Mouse (Mus musculus) neural tube, embryonic 11.5 days (tissue): ENCODE results near the gene Coa7. TPM values are rescaled to one million over a fixed set of nuclear protein-coding genes. Genes with fewer than 3 reads are reported as not detected.
A peak's percentile ranks its signal among the peaks of the same experiment; 100 is the strongest.

Source experiments
- ATAC-seq: fragments of 200-750 bp; cut with Nextera tagmentation; 2 replicates; pipeline ENCODE4 v1.8.0; 2017; ENCODE audit warnings: moderate number of reproducible peaks, mild to moderate bottlenecking, moderate TSS enrichment, moderate library complexity; ENCODE audit not compliant: insufficient read depth, low FRiP score, low TSS enrichment
- DNase-seq: peaks from one replicate; pipeline ENCODE4 v3.0.0-alpha.2; 2015; ENCODE audit warnings: low spot score
- H3K27ac ChIP-seq: fragments of 300-500 bp; sonication (generic); 2 replicates; pipeline ENCODE4 v1.5.1; 2014; ENCODE audit warnings: low read depth, mild to moderate bottlenecking, low read length
- H3K27me3 ChIP-seq: fragments of 300-500 bp; sonication (generic); 2 replicates; pipeline ENCODE4 v1.6.1; 2014; ENCODE audit warnings: mild to moderate bottlenecking, low read length, mixed read lengths; ENCODE audit not compliant: control insufficient read depth, insufficient read depth
- H3K36me3 ChIP-seq: fragments of 300-500 bp; sonication (generic); 2 replicates; pipeline ENCODE4 v1.6.1; 2014; ENCODE audit warnings: mild to moderate bottlenecking, low read length, moderate library complexity, mixed read lengths; ENCODE audit not compliant: control insufficient read depth, insufficient read depth
- H3K4me1 ChIP-seq: fragments of 300-500 bp; sonication (generic); 2 replicates; pipeline ENCODE4 v1.6.1; 2014; ENCODE audit warnings: low read length, mixed read lengths; ENCODE audit not compliant: control insufficient read depth, insufficient read depth
- H3K4me2 ChIP-seq: fragments of 300-500 bp; sonication (generic); 2 replicates; pipeline ENCODE4 v1.6.1; 2014; ENCODE audit warnings: low read depth, mild to moderate bottlenecking, moderate library complexity
- H3K4me3 ChIP-seq: fragments of 300-500 bp; sonication (generic); 2 replicates; pipeline ENCODE4 v1.5.1; 2014; ENCODE audit warnings: low read depth, low read length
- H3K9ac ChIP-seq: fragments of 300-500 bp; sonication (generic); 2 replicates; pipeline ENCODE4 v1.6.1; 2014; ENCODE audit warnings: mild to moderate bottlenecking, low read length
- H3K9me3 ChIP-seq: fragments of 300-500 bp; sonication (generic); 2 replicates; pipeline ENCODE4 v1.6.1; 2016; ENCODE audit warnings: low read length; ENCODE audit not compliant: control insufficient read depth
- WGBS: fragments of 180-500 bp; shearing (Covaris S2); extraction: QIAGEN DNeasy Blood & Tissue Kit; methylation state at CpG from one replicate; pipeline ENCODE4 v1.1.7; 2014; 5-methylcytosine and 5-hydroxymethylcytosine counted together
- polyA plus RNA-seq: library from polyadenylated mRNA; unstranded; fragments of >200 nt; fragmentation: Nextera tagmentation; extraction: Ambion mirVana; gene quantifications from 2 replicates; pipeline ENCODE4 v1.2.1, GENCODE M21; 2014

The Coa7 gene
- polyA plus RNA-seq, 1 experiment from 2014 or later, result 55.3 TPM

GRCm38 (mm10) chr4:108336765-108337164 lies 8.8 kb downstream of the Coa7 start:
- H3K36me3 ChIP-seq, result peaks cover 6% of the 10 kb centered on the region
- no peak overlapping the region for H3K4me3 ChIP-seq
- no peak for ATAC-seq
- DNase-seq, result no peak
- WGBS, result 78% methylated on average over 2 of the region's 2 CpGs
- no peak overlapping the region for H3K27ac ChIP-seq
- H3K9ac ChIP-seq, result no peak overlapping the region
- no peak overlapping the region for H3K4me2 ChIP-seq
- H3K27me3 ChIP-seq, result no peaks in the 10 kb centered on the region
- H3K9me3 ChIP-seq, result no peaks in the 10 kb centered on the region
- H3K4me1 ChIP-seq, result no peaks in the 10 kb centered on the region

GRCm38 (mm10) chr4:108337817-108338216 lies 9.9 kb downstream of the Coa7 start:
- 31% methylated on average over 3 of the region's 3 CpGs for WGBS
- DNase-seq, result no peak

DNA sequence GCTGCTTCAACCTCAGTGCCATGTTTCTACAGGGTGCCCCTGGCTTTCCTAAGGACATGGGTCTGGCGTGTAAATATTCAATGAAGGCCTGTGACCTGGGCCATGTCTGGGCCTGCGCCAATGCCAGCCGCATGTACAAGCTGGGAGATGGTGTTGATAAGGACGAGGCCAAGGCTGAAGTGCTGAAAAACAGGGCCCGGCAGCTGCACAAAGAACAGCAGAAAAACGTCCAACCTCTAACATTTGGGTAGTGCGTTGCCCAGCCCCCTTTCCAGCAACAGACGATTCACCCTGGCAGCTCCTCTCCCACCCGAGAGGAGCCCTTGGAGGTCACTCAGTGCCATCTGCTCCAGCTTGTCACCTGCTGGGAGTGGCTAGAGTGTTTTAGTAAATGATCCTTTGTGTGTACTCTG lies 10.4 kb downstream of the Coa7 start:
- ATAC-seq (no peak), DNase-seq (no peak)
- Histone ChIP-seq H3K9ac (no peak overlapping the region), H3K27me3 (no peaks in the 10 kb centered on the region), H3K36me3 (peaks cover 6% of the 10 kb centered on the region), H3K4me1 (no peaks in the 10 kb centered on the region), H3K27ac (no peak overlapping the region), H3K4me3 (no peak overlapping the region), H3K9me3 (no peaks in the 10 kb centered on the region), H3K4me2 (no peak overlapping the region)
- WGBS, result 56% methylated on average over 9 of the region's 9 CpGs

More at GRCm38 (mm10) chr4:108337817-108338216, 9.9 kb downstream of the Coa7 start:
- no peak overlapping the region for H3K4me2 ChIP-seq
- H3K4me1 ChIP-seq, result no peaks in the 10 kb centered on the region
- no peak overlapping the region for H3K4me3 ChIP-seq
- H3K9me3 ChIP-seq, result no peaks in the 10 kb centered on the region
- no peak overlapping the region for H3K27ac ChIP-seq
- H3K36me3 ChIP-seq, result peaks cover 6% of the 10 kb centered on the region
- no peaks in the 10 kb centered on the region for H3K27me3 ChIP-seq
- H3K9ac ChIP-seq, result no peak overlapping the region
- no peak for ATAC-seq

DNA sequence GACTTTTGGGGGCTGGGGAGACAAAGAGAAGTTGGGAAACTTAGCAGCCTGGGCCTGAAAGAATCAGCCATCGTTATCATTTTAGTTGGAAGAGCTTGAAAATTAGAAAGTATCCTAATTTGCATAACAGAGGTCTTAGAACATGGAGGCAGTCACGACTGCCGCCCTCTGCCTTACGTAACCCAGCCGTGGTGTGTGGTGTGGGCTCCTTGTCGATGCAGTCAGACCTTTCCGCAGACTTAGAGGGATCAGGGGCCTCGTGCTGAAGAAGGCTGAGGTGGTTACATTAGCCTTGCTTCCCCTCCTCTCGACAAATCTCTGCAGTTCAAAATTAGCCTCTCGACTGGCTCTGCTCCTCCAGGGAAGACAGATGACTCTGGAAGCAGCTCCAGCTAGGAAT lies 10.9 kb downstream of the Coa7 start:
- peaks cover 6% of the 10 kb centered on the region for H3K36me3 ChIP-seq
- no peaks in the 10 kb centered on the region for H3K9me3 ChIP-seq
- no peak overlapping the region for H3K4me2 ChIP-seq
- DNase-seq (no peak), ATAC-seq (0 out of 2 replicates have a peak, but pooled peaks have one; percentile 16)
- no peak overlapping the region for H3K4me3 ChIP-seq
- no peak overlapping the region for H3K9ac ChIP-seq
- H3K27me3 ChIP-seq, result no peaks in the 10 kb centered on the region
- WGBS, result 68% methylated on average over 10 of the region's 10 CpGs
- H3K27ac ChIP-seq, result peak overlapping the region; percentile 50; the same call in 1 of the 2 replicates
- no peaks in the 10 kb centered on the region for H3K4me1 ChIP-seq

DNA sequence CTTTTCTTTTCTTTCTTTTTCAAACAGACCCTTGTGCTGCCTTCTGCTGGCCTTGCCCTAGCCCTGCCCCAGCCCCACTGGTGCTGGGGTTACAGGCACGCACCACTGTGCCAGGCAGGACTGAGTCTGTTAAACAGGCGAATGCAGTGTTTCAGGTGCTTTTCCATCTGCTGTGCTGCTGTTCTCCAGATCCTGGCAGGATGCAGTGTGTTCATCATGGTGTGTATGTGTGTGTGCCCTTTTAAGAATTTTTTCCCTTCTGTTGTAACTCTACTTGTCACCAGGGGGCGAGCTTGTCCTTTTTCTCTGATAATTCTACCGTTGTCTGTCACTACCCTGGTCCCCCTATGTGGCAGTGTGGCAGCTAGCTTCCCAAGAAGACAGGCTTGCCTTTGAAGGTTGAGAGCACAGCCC lies 11.3 kb downstream of the Coa7 start:
- WGBS, result 22% methylated on average over 4 of the region's 4 CpGs
- DNase-seq (peak; percentile 78), ATAC-seq (peak; percentile 73)
- peak overlapping the region; percentile 50; the same call in 1 of the 2 replicates for H3K27ac ChIP-seq
- H3K4me1 ChIP-seq, result no peaks in the 10 kb centered on the region; the same call in 1 of the 2 replicates
- H3K4me2 ChIP-seq, result no peak overlapping the region
- H3K9ac ChIP-seq, result no peak overlapping the region
- no peak overlapping the region for H3K4me3 ChIP-seq
- peaks cover 6% of the 10 kb centered on the region for H3K36me3 ChIP-seq
- H3K27me3 ChIP-seq, result no peaks in the 10 kb centered on the region
- H3K9me3 ChIP-seq, result no peaks in the 10 kb centered on the region

- Histone ChIP-seq H3K4me1 (peaks cover 11% of the 10 kb centered on the region), H3K9ac (no peak overlapping the region), H3K27me3 (no peaks in the 10 kb centered on the region), H3K27ac (peak overlapping the region; percentile 1; the same call in 1 of the 2 replicates), H3K9me3 (no peaks in the 10 kb centered on the region), H3K4me2 (no peak overlapping the region), H3K36me3 (no peaks in the 10 kb centered on the region), H3K4me3 (no peak overlapping the region)
- WGBS, result 22% methylated on average over 7 of the region's 7 CpGs
- ATAC-seq (no peak), DNase-seq (no peak)
Measured at GRCm38 (mm10) chr4:108344631-108345083, 16.7 kb downstream of the Coa7 start.

GRCm38 (mm10) chr4:108345826-108346225 lies 17.9 kb downstream of the Coa7 start:
- Histone ChIP-seq H3K27ac (no peak overlapping the region; the same call in 1 of the 2 replicates), H3K4me2 (no peak overlapping the region), H3K4me1 (peaks cover 19% of the 10 kb centered on the region), H3K4me3 (no peak overlapping the region), H3K27me3 (no peaks in the 10 kb centered on the region), H3K9ac (no peak overlapping the region), H3K9me3 (no peaks in the 10 kb centered on the region), H3K36me3 (no peaks in the 10 kb centered on the region)
- WGBS, result 39% methylated on average over 5 of the region's 5 CpGs
- ATAC-seq (no peak), DNase-seq (no peak)

GRCm38 (mm10) chr4:108347111-108347510 lies 19.2 kb downstream of the Coa7 start:
- Histone ChIP-seq H3K36me3 (no peaks in the 10 kb centered on the region), H3K4me3 (no peak overlapping the region), H3K27ac (no peak overlapping the region), H3K9me3 (no peaks in the 10 kb centered on the region), H3K4me2 (no peak overlapping the region), H3K27me3 (no peaks in the 10 kb centered on the region), H3K4me1 (peaks cover 20% of the 10 kb centered on the region), H3K9ac (no peak overlapping the region)
- no peak for ATAC-seq
- no peak for DNase-seq
- WGBS, result 91% methylated on average over 5 of the region's 5 CpGs

DNA sequence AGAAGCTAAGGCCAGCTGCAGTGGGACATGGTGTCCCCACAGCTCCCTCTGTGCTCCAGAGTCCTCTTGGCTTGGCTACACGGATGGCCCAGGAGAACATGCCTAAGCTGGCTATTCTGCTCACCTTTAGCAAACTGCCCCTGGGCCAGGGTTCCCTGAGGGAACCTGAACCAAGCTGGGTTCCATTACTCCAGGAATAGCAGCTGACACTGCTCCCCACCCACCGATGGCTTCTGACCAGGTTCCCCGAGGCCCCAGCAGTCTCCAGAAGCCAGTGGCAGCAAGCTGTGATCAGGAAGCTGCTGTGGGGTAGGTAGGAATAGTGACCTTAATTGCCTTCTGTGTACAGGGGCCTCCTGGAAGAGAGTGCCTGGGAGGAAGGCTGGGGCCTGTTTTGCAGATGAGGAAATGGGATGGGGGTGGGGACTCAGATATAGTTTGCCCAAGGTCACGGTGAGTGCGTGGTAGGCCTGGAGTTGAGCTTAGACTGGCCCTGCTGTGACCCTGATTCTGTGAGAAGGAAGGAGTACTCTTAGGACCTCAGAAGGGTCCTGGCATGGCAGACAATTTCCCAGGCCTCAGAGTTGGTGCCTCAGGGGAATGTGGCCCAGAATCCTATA lies 20.4 kb downstream of the Coa7 start:
- Histone ChIP-seq H3K27ac (no peak overlapping the region), H3K4me2 (no peak overlapping the region), H3K4me1 (peaks cover 20% of the 10 kb centered on the region), H3K9ac (no peak overlapping the region), H3K4me3 (no peak overlapping the region), H3K36me3 (no peaks in the 10 kb centered on the region), H3K9me3 (no peaks in the 10 kb centered on the region), H3K27me3 (no peaks in the 10 kb centered on the region)
- no peak for DNase-seq
- no peak for ATAC-seq
- WGBS, result 49% methylated on average over 5 of the region's 5 CpGs
